Mouse (Mus musculus) myocyte (in vitro differentiated cells): ENCODE results near the gene Gnb3. TPM values are rescaled to one million over a fixed set of nuclear protein-coding genes. Genes with fewer than 3 reads are reported as not detected.

ENCODE experiments used
- H3K27me3 ChIP-seq: one replicate; pipeline ENCODE4 v1.6.1; 2011; ENCODE audit not compliant: control insufficient read depth, insufficient read depth, insufficient read length
- H3K36me3 ChIP-seq: one replicate; pipeline ENCODE4 v1.6.1; 2011; ENCODE audit not compliant: control insufficient read depth, insufficient read depth
- H3K4me2 ChIP-seq: one replicate; pipeline ENCODE4 v1.6.1; 2011; ENCODE audit warnings: low read depth, control low read depth
- H3K4me3 ChIP-seq: one replicate; pipeline ENCODE4 v1.5.1; 2011; ENCODE audit warnings: mild to moderate bottlenecking, control low read depth, moderate library complexity
- H3K79me2 ChIP-seq: one replicate; pipeline ENCODE4 v1.6.1; 2011; ENCODE audit not compliant: control insufficient read depth, insufficient read depth
- H3ac ChIP-seq: one replicate; pipeline ENCODE4 v1.6.1; 2011; ENCODE audit not compliant: control insufficient read depth, insufficient read length
- CEBPB ChIP-seq: IDR thresholded peaks from 2 replicates; pipeline ENCODE4 v1.6.1; 2011; ENCODE audit warnings: mild to moderate bottlenecking, moderate library complexity; ENCODE audit not compliant: poor library complexity, insufficient read depth, severe bottlenecking
- E2F4 ChIP-seq: IDR thresholded peaks from one replicate; pipeline ENCODE4 v1.6.1; 2011; ENCODE audit warnings: mild to moderate bottlenecking, control low read depth, moderate library complexity; ENCODE audit not compliant: insufficient read depth
- MAX ChIP-seq: IDR thresholded peaks from one replicate; pipeline ENCODE4 v1.6.1; 2011; ENCODE audit warnings: low read depth, mild to moderate bottlenecking, control low read depth
- MYOD1 ChIP-seq, 3 experiments: IDR thresholded peaks; one replicate each; pipeline ENCODE4 v1.6.1; 2011; ENCODE audit warnings: control low read depth in 2 of 3, low read depth in 2 of 3, mild to moderate bottlenecking in 2 of 3, moderate library complexity in 1 of 3; ENCODE audit not compliant: insufficient read length in 2 of 3, control insufficient read depth in 1 of 3
- MYOG ChIP-seq, 3 experiments: IDR thresholded peaks; one replicate each; pipeline ENCODE4 v1.6.1; 2011; ENCODE audit warnings: control low read depth in 2 of 3, low read depth in 2 of 3, mild to moderate bottlenecking in 2 of 3; ENCODE audit not compliant: insufficient read length in 2 of 3, control insufficient read depth in 1 of 3, insufficient read depth in 1 of 3
- POLR2A ChIP-seq: IDR thresholded peaks from one replicate; pipeline ENCODE4 v1.6.1; 2011; ENCODE audit warnings: low read depth, mild to moderate bottlenecking, control low read depth, moderate library complexity; ENCODE audit not compliant: insufficient read length
- POLR2AphosphoS2 ChIP-seq: IDR thresholded peaks from one replicate; pipeline ENCODE4 v1.6.1; 2011; ENCODE audit warnings: low read depth, control low read depth; ENCODE audit not compliant: insufficient read length
- REST ChIP-seq: IDR thresholded peaks from one replicate; pipeline ENCODE4 v1.6.1; 2011; ENCODE audit warnings: mild to moderate bottlenecking, control low read depth, moderate library complexity; ENCODE audit not compliant: insufficient read depth, insufficient read length
- SRF ChIP-seq: IDR thresholded peaks from one replicate; pipeline ENCODE4 v1.6.1; 2011; ENCODE audit warnings: low read depth; ENCODE audit not compliant: control insufficient read depth, insufficient read length
- TCF12 ChIP-seq: IDR thresholded peaks from one replicate; pipeline ENCODE4 v1.6.1; 2011; ENCODE audit warnings: mild to moderate bottlenecking, control low read depth; ENCODE audit not compliant: poor library complexity, insufficient read depth, severe bottlenecking
- TCF3 ChIP-seq: IDR thresholded peaks from one replicate; pipeline ENCODE4 v1.6.1; 2011; ENCODE audit warnings: low read depth, control low read depth; ENCODE audit not compliant: insufficient read length
- USF1 ChIP-seq: IDR thresholded peaks from one replicate; pipeline ENCODE4 v1.6.1; 2011; ENCODE audit warnings: low read depth, mild to moderate bottlenecking, control low read depth, moderate library complexity
- polyA plus RNA-seq: library from polyadenylated mRNA; unstranded; fragments of >200 nt; fragmentation: generic; extraction: Trizol; gene quantifications from one replicate; pipeline ENCODE4 v1.2.1, GENCODE M21; 2012; ENCODE audit warnings: missing spikeins

The Gnb3 gene
- polyA plus RNA-seq, 1 experiment: 0.11 TPM

GRCm38 (mm10) chr6:124817971-124818370, 22.1 kb downstream of the Gnb3 start:
- H3K4me3 ChIP-seq: no peak overlapping the region
- H3K27me3 ChIP-seq: no peaks in the 10 kb centered on the region
- H3K79me2 ChIP-seq: peaks cover 9% of the 10 kb centered on the region
- TF ChIP-seq MAX: no peak
- TF ChIP-seq TCF12: no peak
- no peak for TF ChIP-seq CEBPB
- TF ChIP-seq POLR2AphosphoS2: no peak
- no peak for TF ChIP-seq USF1
- TF ChIP-seq TCF3: no peak
- no peak for TF ChIP-seq E2F4
- no peak for TF ChIP-seq REST
- no peak for TF ChIP-seq MYOG (IDR thresholded peaks at IDR 0.05; ENCODE audit: control insufficient read depth in 1 of 3, insufficient read depth in 1 of 3, insufficient read length in 2 of 3, low read depth in 2 of 3)
- TF ChIP-seq MYOD1 (IDR thresholded peaks at IDR 0.05; ENCODE audit: control insufficient read depth in 1 of 3, insufficient read length in 2 of 3, low read depth in 2 of 3): no peak
- no peak for TF ChIP-seq SRF
- no peak for TF ChIP-seq POLR2A
- H3ac ChIP-seq: no peak overlapping the region
- no peak overlapping the region for H3K4me2 ChIP-seq
- peaks cover 26% of the 10 kb centered on the region for H3K36me3 ChIP-seq

GRCm38 (mm10) chr6:124817563-124817962, 22.5 kb downstream of the Gnb3 start:
- Histone ChIP-seq H3K36me3 (peaks cover 26% of the 10 kb centered on the region), H3ac (no peak overlapping the region), H3K4me3 (no peak overlapping the region), H3K4me2 (no peak overlapping the region), H3K27me3 (no peaks in the 10 kb centered on the region), H3K79me2 (peaks cover 13% of the 10 kb centered on the region)
- TF ChIP-seq REST (no peak), CEBPB (no peak), USF1 (no peak), MYOG (IDR thresholded peaks at IDR 0.05; ENCODE audit: control insufficient read depth in 1 of 3, insufficient read depth in 1 of 3, insufficient read length in 2 of 3, low read depth in 2 of 3) (no peak), POLR2AphosphoS2 (no peak), TCF3 (no peak), MAX (no peak), POLR2A (no peak), SRF (no peak), MYOD1 (IDR thresholded peaks at IDR 0.05; ENCODE audit: control insufficient read depth in 1 of 3, insufficient read length in 2 of 3, low read depth in 2 of 3) (no peak), TCF12 (no peak)

- H3K4me2 ChIP-seq: no peak overlapping the region
These were observed 22.9 kb downstream of the Gnb3 start for GRCm38 (mm10) chr6:124817125-124817524.

GRCm38 (mm10) chr6:124816611-124817010, 23.5 kb downstream of the Gnb3 start:
- Histone ChIP-seq H3K4me3 (no peak overlapping the region), H3K27me3 (no peaks in the 10 kb centered on the region), H3ac (no peak overlapping the region), H3K4me2 (no peak overlapping the region), H3K36me3 (peaks cover 28% of the 10 kb centered on the region), H3K79me2 (peaks cover 20% of the 10 kb centered on the region)
- TF ChIP-seq MYOG (IDR thresholded peaks at IDR 0.05; ENCODE audit: control insufficient read depth in 1 of 3, insufficient read depth in 1 of 3, insufficient read length in 2 of 3, low read depth in 2 of 3) (no peak), REST (no peak), E2F4 (no peak), POLR2AphosphoS2 (no peak), SRF (no peak), POLR2A (no peak), TCF12 (no peak), MAX (no peak), USF1 (no peak), TCF3 (no peak), MYOD1 (IDR thresholded peaks at IDR 0.05; ENCODE audit: control insufficient read depth in 1 of 3, insufficient read length in 2 of 3, low read depth in 2 of 3) (no peak)

More at GRCm38 (mm10) chr6:124817125-124817524, 22.9 kb downstream of the Gnb3 start:
- Histone ChIP-seq H3ac (no peak overlapping the region), H3K36me3 (peaks cover 29% of the 10 kb centered on the region), H3K27me3 (no peaks in the 10 kb centered on the region), H3K79me2 (peaks cover 18% of the 10 kb centered on the region), H3K4me3 (no peak overlapping the region)
- TF ChIP-seq REST (no peak), TCF3 (no peak), SRF (no peak), MYOG (IDR thresholded peaks at IDR 0.05; ENCODE audit: control insufficient read depth in 1 of 3, insufficient read depth in 1 of 3, insufficient read length in 2 of 3, low read depth in 2 of 3) (no peak), USF1 (no peak), E2F4 (no peak), TCF12 (no peak), MYOD1 (IDR thresholded peaks at IDR 0.05; ENCODE audit: control insufficient read depth in 1 of 3, insufficient read length in 2 of 3, low read depth in 2 of 3) (no peak), MAX (no peak), POLR2A (no peak)
